Mouse (Mus musculus) liver, embryonic 16.5 days (tissue): ENCODE data around the gene Cerkl. TPM values are rescaled to one million over a fixed set of nuclear protein-coding genes. Genes with fewer than 3 reads are reported as not detected.

ENCODE experiments used
- ATAC-seq: fragments of 200-750 bp; cut with Nextera tagmentation; 2 replicates; pipeline ENCODE4 v1.8.0; 2017; ENCODE audit warnings: low read depth, mild to moderate bottlenecking, moderate number of reproducible peaks, moderate library complexity
- H3K27ac ChIP-seq: fragments of 300-500 bp; sonication (generic); 2 replicates; pipeline ENCODE4 v1.5.1; 2014; ENCODE audit warnings: mild to moderate bottlenecking, low read length
- H3K27me3 ChIP-seq: fragments of 300-500 bp; sonication (generic); 2 replicates; pipeline ENCODE4 v1.6.1; 2014; ENCODE audit warnings: low read depth, low read length, mixed read lengths; ENCODE audit not compliant: control insufficient read depth, insufficient read depth
- H3K36me3 ChIP-seq: fragments of 300-500 bp; sonication (generic); 2 replicates; pipeline ENCODE4 v1.6.1; 2014; ENCODE audit warnings: mild to moderate bottlenecking; ENCODE audit not compliant: control insufficient read depth, insufficient read depth
- H3K4me1 ChIP-seq: fragments of 300-500 bp; sonication (generic); 2 replicates; pipeline ENCODE4 v1.6.1; 2014; ENCODE audit warnings: low read depth, low read length, mixed read lengths; ENCODE audit not compliant: control insufficient read depth
- H3K4me2 ChIP-seq: fragments of 300-500 bp; sonication (generic); 2 replicates; pipeline ENCODE4 v1.6.1; 2014; ENCODE audit warnings: low read depth, low read length, mixed read lengths
- H3K4me3 ChIP-seq: fragments of 300-500 bp; sonication (generic); 2 replicates; pipeline ENCODE4 v1.5.1; 2014; ENCODE audit warnings: low read depth, mild to moderate bottlenecking, low read length
- H3K9ac ChIP-seq: fragments of 300-500 bp; sonication (generic); 2 replicates; pipeline ENCODE4 v1.6.1; 2014; ENCODE audit warnings: low read depth, low read length
- H3K9me3 ChIP-seq: fragments of 300-500 bp; sonication (generic); replicated peaks from 2 replicates; pipeline ENCODE4 v1.6.1; 2016; ENCODE audit warnings: low read length; ENCODE audit not compliant: control insufficient read depth
- WGBS: fragments of 180-500 bp; shearing (Covaris S2); extraction: QIAGEN DNeasy Blood & Tissue Kit; methylation state at CpG from one replicate; pipeline ENCODE4 v1.1.7; 2014; ENCODE audit not compliant: insufficient replicate concordance; 5-methylcytosine and 5-hydroxymethylcytosine counted together
- polyA plus RNA-seq: library from polyadenylated mRNA; unstranded; fragments of >200 nt; fragmentation: Nextera tagmentation; extraction: Ambion mirVana; gene quantifications from 2 replicates; pipeline ENCODE4 v1.2.1, GENCODE M21; 2015

Gene Cerkl
- polyA plus RNA-seq, 1 experiment from 2014 or later, result 5.0 TPM

GRCm38 (mm10) chr2:79284206-79284605, 172.4 kb downstream of the Cerkl start:
- Histone ChIP-seq H3K9me3 (no peaks in the 10 kb centered on the region), H3K4me2 (no peak overlapping the region), H3K4me1 (no peaks in the 10 kb centered on the region), H3K27me3 (no peaks in the 10 kb centered on the region), H3K4me3 (no peak overlapping the region), H3K36me3 (peaks cover 66% of the 10 kb centered on the region), H3K27ac (no peak overlapping the region), H3K9ac (no peak overlapping the region)
- WGBS, result 82% methylated on average over 4 of the region's 4 CpGs
- ATAC-seq, result no peak

Other genes with a start within 250 kb of the Cerkl start
- gene Itga4, start 201.4 kb downstream of the Cerkl start, polyA plus RNA-seq, result 29.3 and 30.7 TPM in 2 replicates
- gene Neurod1, start within 50 bp of the Cerkl start, polyA plus RNA-seq, result 0.05 TPM in 1 of 2 replicates, not detected in the other
- 3.3 and 4.3 TPM in 2 replicates for gene Itprid2, start 178.6 kb upstream of the Cerkl start, polyA plus RNA-seq